Comparison of ENCODE assay signal across 8 mouse cellular contexts in genomic region chr9:120127538-120128251, GRCm38 (mm10). TPM values are rescaled to one million over a fixed set of nuclear protein-coding genes. Genes with fewer than 3 reads are reported as not detected.
A peak's percentile ranks its signal among the peaks of the same experiment; 100 is the strongest.
DNase-seq lines count a peak whose midpoint lies in the region; ATAC-seq lines count a peak whose summit lies in the region.

TSS of gene Rpsa (plus strand) at chr9:120127689.

- ATAC-seq in CD4-positive, CD25-positive, alpha-beta regulatory T cell, adult 4 months = peak; percentile 91
- ATAC-seq in heart, embryonic 14.5 days (ENCODE audit: insufficient number of reproducible peaks, insufficient read depth, low FRiP score, low read depth) = peak; percentile 97
- peak; percentile 92 for ATAC-seq in liver, embryonic 13.5 days (ENCODE audit: low read depth)
- peak; percentile 98 for ATAC-seq in stomach, embryonic 16.5 days (ENCODE audit: insufficient read depth, low FRiP score)

- no peaks in the 10 kb centered on the region for H3K9me3 ChIP-seq in heart, embryonic 14.5 days (ENCODE audit: control insufficient read depth, low read length)
- H3K9me3 ChIP-seq in liver, embryonic 13.5 days (replicated peaks) = no peaks in the 10 kb centered on the region
- H3K9me3 ChIP-seq in stomach, embryonic 16.5 days (replicated peaks; ENCODE audit: control insufficient read depth, low read length) = no peaks in the 10 kb centered on the region

- peak within 1 kb of the TSS; percentile 83 for H3K4me2 ChIP-seq in heart, embryonic 14.5 days (ENCODE audit: low read length)
- peak within 1 kb of the TSS; percentile 90 for H3K4me2 ChIP-seq in liver, embryonic 13.5 days
- H3K4me2 ChIP-seq in stomach, embryonic 16.5 days (ENCODE audit: low read depth, low read length) = peak within 1 kb of the TSS; percentile 95

- H3K9ac ChIP-seq in heart, embryonic 14.5 days (ENCODE audit: low read length) = peak within 1 kb of the TSS; percentile 100
- peak within 1 kb of the TSS; percentile 96 for H3K9ac ChIP-seq in liver, embryonic 13.5 days
- peak within 1 kb of the TSS; percentile 93 for H3K9ac ChIP-seq in stomach, embryonic 16.5 days (ENCODE audit: low read length)

- peak within 1 kb of the TSS; percentile 77 to 96 for H3K4me3 ChIP-seq in heart, embryonic 14.5 days (ENCODE audit: control insufficient read depth in 1 of 2, insufficient read depth in 1 of 2, low read depth in 1 of 2, low read length in 2 of 2)
- H3K4me3 ChIP-seq in liver, embryonic 13.5 days (replicated peaks) = peak within 1 kb of the TSS; percentile 88
- H3K4me3 ChIP-seq in stomach, embryonic 16.5 days (replicated peaks; ENCODE audit: low read length) = peak within 1 kb of the TSS; percentile 74

- peaks cover 59% of the 10 kb centered on the region for H3K36me3 ChIP-seq in heart, embryonic 14.5 days (ENCODE audit: control insufficient read depth, insufficient read depth, low read length)
- H3K36me3 ChIP-seq in liver, embryonic 13.5 days = peaks cover 71% of the 10 kb centered on the region
- H3K36me3 ChIP-seq in stomach, embryonic 16.5 days (ENCODE audit: control insufficient read depth, insufficient read depth, low read length) = peaks cover 23% of the 10 kb centered on the region

- peaks cover 7 to 12% of the 10 kb centered on the region in 2 experiments for H3K4me1 ChIP-seq in heart, embryonic 14.5 days (ENCODE audit: control insufficient read depth in 2 of 2, insufficient read depth in 2 of 2, low read length in 2 of 2)
- peaks cover 54% of the 10 kb centered on the region for H3K4me1 ChIP-seq in liver, embryonic 13.5 days (replicated peaks)
- peaks cover 15% of the 10 kb centered on the region for H3K4me1 ChIP-seq in stomach, embryonic 16.5 days (ENCODE audit: control insufficient read depth, insufficient read depth, low read length)

- under 1% methylated on average over 72 of the region's 72 CpGs for WGBS in heart, embryonic 14.5 days
- under 1% methylated on average over 70 of the region's 72 CpGs for WGBS in liver, embryonic 13.5 days (ENCODE audit: insufficient replicate concordance)
- 0% methylated on average over 71 of the region's 72 CpGs for WGBS in stomach, embryonic 16.5 days

- no peaks in the 10 kb centered on the region for H3K27me3 ChIP-seq in heart, embryonic 14.5 days (ENCODE audit: control insufficient read depth, insufficient read depth, low read length)
- no peaks in the 10 kb centered on the region for H3K27me3 ChIP-seq in liver, embryonic 13.5 days
- no peaks in the 10 kb centered on the region for H3K27me3 ChIP-seq in stomach, embryonic 16.5 days (ENCODE audit: control insufficient read depth, insufficient read depth, low read length)

- peak; percentile 91 for DNase-seq in c-Kit-negative CD71-positive TER-119-positive erythroid progenitor cells, embryonic 14.5 days (ENCODE audit: low read depth, low spot score)
- DNase-seq in fibroblast of lung, adult 2 months (ENCODE audit: low read depth) = peak; percentile 95
- DNase-seq in kidney, postnatal 14 days = peak; percentile 98
- DNase-seq in liver, embryonic 13.5 days = peak; percentile 95
- peak; percentile 97 for DNase-seq in neural tube, embryonic 10.5 days (ENCODE audit: extremely low spot score, low spot score)

- peak within 1 kb of the TSS; percentile 83 to 92 for H3K27ac ChIP-seq in heart, embryonic 14.5 days (replicated peaks in 1 of 2; ENCODE audit: control insufficient read depth in 1 of 2, insufficient read depth in 1 of 2, low read depth in 2 of 2, low read length in 2 of 2)
- H3K27ac ChIP-seq in liver, embryonic 13.5 days = peak within 1 kb of the TSS; percentile 90
- peak within 1 kb of the TSS; percentile 88 for H3K27ac ChIP-seq in stomach, embryonic 16.5 days (ENCODE audit: low read length)

RNA-seq across cellular contexts. Expression of gene Rpsa, which starts in this region (rescaled TPM):
- polyA plus RNA-seq in CD4-positive, CD25-positive, alpha-beta regulatory T cell, adult 4 months (2017; shearing (Covaris generic)) = 1,000 to 10,000 TPM; 3,019 to 3,169 TPM
- 1,085 and 1,200 TPM in 2 replicates for polyA plus RNA-seq in heart, embryonic 14.5 days (2014; fragmentation: Nextera tagmentation; extraction: Ambion mirVana)
- polyA plus RNA-seq in liver, embryonic 13.5 days (2015; fragmentation: Nextera tagmentation; extraction: Ambion mirVana) = 1,061 and 1,158 TPM in 2 replicates
- polyA plus RNA-seq in stomach, embryonic 16.5 days (2015; fragmentation: Nextera tagmentation; extraction: Ambion mirVana) = 1,156 and 1,211 TPM in 2 replicates

Comparison
In these comparisons a context has a peak if more than half of its experiments do, and no peak if none do; other contexts are left out.
1. Peak in every context shown above with its lines: DNase-seq, ATAC-seq, H3K4me3 ChIP-seq and H3K27ac ChIP-seq.